Mouse (Mus musculus) G1E (cell line): ENCODE results near the gene Traf7. TPM values are rescaled to one million over a fixed set of nuclear protein-coding genes. Genes with fewer than 3 reads are reported as not detected.

Source experiments
- ATAC-seq: 2 replicates; pipeline ENCODE4 v1.8.0; 2016; ENCODE audit warnings: mild to moderate bottlenecking; ENCODE audit not compliant: insufficient number of reproducible peaks, poor library complexity, low FRiP score, severe bottlenecking; ENCODE audit errors: extremely low read depth
- DNase-seq: peaks from one replicate; pipeline ENCODE4 v3.0.0; 2012; ENCODE audit warnings: low spot score
- H3K27me3 ChIP-seq: 2 replicates; pipeline ENCODE4 v1.6.1; 2012; ENCODE audit warnings: mild to moderate bottlenecking, low read length, inconsistent platforms; ENCODE audit not compliant: insufficient read depth
- H3K36me3 ChIP-seq: replicated peaks from 2 replicates; pipeline ENCODE3; 2012; ENCODE audit warnings: mild to moderate bottlenecking, inconsistent platforms
- H3K4me1 ChIP-seq: 2 replicates; pipeline ENCODE4 v1.6.1; 2012; ENCODE audit warnings: low read depth, low read length, inconsistent platforms, mixed read lengths; ENCODE audit not compliant: insufficient read depth
- H3K4me3 ChIP-seq: 2 replicates; pipeline ENCODE4 v1.5.1; 2012; ENCODE audit warnings: low read depth, mild to moderate bottlenecking, inconsistent platforms, low read length, moderate library complexity, mixed read lengths
- H3K9me3 ChIP-seq: replicated peaks from 2 replicates; pipeline ENCODE4 v1.6.1; 2012; ENCODE audit warnings: inconsistent platforms
- CTCF ChIP-seq: IDR thresholded peaks from 2 replicates; pipeline ENCODE4 v1.5.1; 2012; ENCODE audit warnings: low read depth, low read length, inconsistent platforms, mixed read lengths
- GATA1 ChIP-seq: IDR thresholded peaks from 2 replicates; pipeline ENCODE4 v1.6.1; 2012; ENCODE audit warnings: borderline replicate concordance, low read length, inconsistent platforms, mixed read lengths
- GATA2 ChIP-seq: IDR thresholded peaks from 2 replicates; pipeline ENCODE4 v1.6.1; 2012; ENCODE audit warnings: low read depth, low read length, inconsistent platforms, borderline replicate concordance
- POLR2AphosphoS5 ChIP-seq: IDR thresholded peaks from 2 replicates; pipeline ENCODE4 v1.6.1; 2012; ENCODE audit warnings: low read depth, low read length, inconsistent platforms; ENCODE audit not compliant: insufficient replicate concordance
- TAL1 ChIP-seq: conservative IDR thresholded peaks from 2 replicates; pipeline ENCODE4 v1.6.1; 2012; ENCODE audit warnings: low read depth, low read length, inconsistent platforms, mixed read lengths
- polyA plus RNA-seq: library from polyadenylated mRNA; stranded (reverse); fragments of >175 nt; gene quantifications from 2 replicates; pipeline ENCODE4 v1.2.3, GENCODE M21; 2012
- total RNA-seq, 2 experiments: library from RNA; stranded (forward) in 1 of 2; stranded (reverse) in 1 of 2; fragments of 200-1000 nt in 1 of 2; fragments of >200 nt in 1 of 2; fragmentation: Nextera tagmentation in 1 of 2; gene quantifications; 2 replicates each; pipeline ENCODE4 v1.2.3; 2014 to 2017

Gene Traf7
- total and polyA plus RNA-seq, 3 experiments = 62.8 to 198 (median 81.7) TPM

DNA sequence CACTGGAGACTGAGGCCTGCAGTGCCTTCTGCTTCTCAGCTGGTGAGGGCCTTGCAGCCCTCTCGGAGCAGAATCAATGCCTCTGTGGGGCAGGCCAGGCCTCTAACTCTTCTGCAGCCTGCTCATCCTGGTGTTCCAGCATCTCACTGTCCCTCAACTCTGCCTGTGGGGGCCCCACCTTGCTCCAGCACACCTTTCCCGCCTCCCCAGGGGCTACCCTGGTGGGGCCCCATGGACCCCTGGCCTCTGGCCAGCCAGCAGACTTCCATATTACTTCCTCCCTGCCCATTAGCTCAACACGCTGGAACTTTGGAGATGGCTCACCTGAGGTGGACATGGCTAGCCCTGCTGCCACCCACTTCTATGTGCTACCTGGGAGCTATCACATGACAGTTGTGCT, 37.4 kb upstream of the Traf7 start:
- Histone ChIP-seq H3K27me3 (no peaks in the 10 kb centered on the region), H3K36me3 (peaks cover 76% of the 10 kb centered on the region), H3K4me3 (no peak overlapping the region), H3K9me3 (no peaks in the 10 kb centered on the region), H3K4me1 (peaks cover 14% of the 10 kb centered on the region)
- no peak for ATAC-seq
- TF ChIP-seq POLR2AphosphoS5 (no peak), GATA1 (no peak), CTCF (no peak), GATA2 (no peak), TAL1 (no peak)
- DNase-seq = no peak

DNA sequence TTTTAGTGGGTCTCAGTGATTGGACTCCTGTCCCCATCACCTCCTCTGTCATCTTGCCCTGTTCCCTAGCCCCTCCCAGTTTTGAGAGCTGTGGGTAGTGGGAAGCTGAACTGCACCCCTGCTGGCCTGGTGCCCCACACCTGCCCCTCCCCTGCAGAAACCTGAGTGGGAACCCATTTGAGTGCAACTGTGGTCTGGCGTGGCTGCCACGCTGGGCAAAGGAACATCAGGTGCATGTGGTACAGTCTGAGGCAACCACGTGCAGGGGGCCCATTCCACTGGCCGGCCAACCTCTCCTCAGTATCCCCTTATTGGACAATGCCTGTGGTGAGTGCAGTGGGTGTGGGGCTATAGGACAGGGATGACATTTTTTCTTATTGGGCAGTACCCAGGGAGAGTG, 36.7 kb upstream of the Traf7 start:
- no peak overlapping the region for H3K4me3 ChIP-seq
- DNase-seq = no peak
- no peak for ATAC-seq
- H3K36me3 ChIP-seq = peaks cover 70% of the 10 kb centered on the region
- no peaks in the 10 kb centered on the region for H3K27me3 ChIP-seq
- peaks cover 14% of the 10 kb centered on the region for H3K4me1 ChIP-seq
- no peak for TF ChIP-seq TAL1
- TF ChIP-seq CTCF = no peak
- no peak for TF ChIP-seq GATA2
- TF ChIP-seq POLR2AphosphoS5 = no peak
- TF ChIP-seq GATA1 = no peak
- no peaks in the 10 kb centered on the region for H3K9me3 ChIP-seq

DNA sequence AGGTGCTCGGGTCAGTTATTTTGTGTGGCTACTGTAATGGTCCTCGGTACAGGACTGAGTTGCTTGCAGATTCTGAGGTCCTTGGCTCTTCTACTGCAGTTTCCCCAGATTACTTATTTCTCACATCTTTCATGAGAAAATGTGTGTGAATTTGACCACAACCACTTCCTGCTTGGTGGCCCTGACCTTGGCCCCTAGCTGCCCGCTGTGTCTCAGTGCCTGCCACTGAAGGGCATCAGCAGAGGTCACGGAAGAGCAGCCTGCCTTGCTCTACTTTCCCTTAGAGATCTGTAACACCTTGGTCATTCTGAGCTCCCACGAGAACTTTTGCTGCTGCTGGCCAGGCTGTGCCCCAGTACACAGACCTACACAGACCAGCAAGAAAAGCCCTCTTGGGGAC, 35.9 kb upstream of the Traf7 start:
- no peak for TF ChIP-seq GATA1
- no peak for TF ChIP-seq GATA2
- TF ChIP-seq CTCF = no peak
- no peak for TF ChIP-seq POLR2AphosphoS5
- no peak for TF ChIP-seq TAL1
- Histone ChIP-seq H3K4me1 (peaks cover 14% of the 10 kb centered on the region), H3K36me3 (peaks cover 65% of the 10 kb centered on the region), H3K9me3 (no peaks in the 10 kb centered on the region), H3K27me3 (no peaks in the 10 kb centered on the region), H3K4me3 (no peak overlapping the region)
- ATAC-seq (no peak), DNase-seq (no peak)

DNA sequence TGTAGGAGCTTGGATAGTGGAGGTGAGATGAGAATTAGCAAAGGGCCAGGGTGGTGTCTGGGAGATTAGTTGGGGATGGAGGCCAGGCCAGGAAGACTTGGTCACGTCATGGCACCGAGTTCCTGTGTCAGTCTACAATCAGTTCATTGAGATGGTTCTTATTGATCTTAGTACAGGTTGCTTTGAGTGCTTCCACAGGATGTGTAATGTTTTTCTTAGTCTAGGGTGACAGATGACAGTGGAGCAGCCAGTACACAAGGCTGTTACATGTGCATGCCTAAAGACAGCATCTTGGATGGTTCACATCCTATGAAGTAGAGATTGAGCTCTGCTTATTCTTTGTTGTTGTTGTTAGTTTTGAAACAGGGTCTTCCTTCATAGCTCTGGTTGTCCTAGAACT, 33.9 kb upstream of the Traf7 start:
- no peak for ATAC-seq
- H3K4me1 ChIP-seq = peaks cover 7% of the 10 kb centered on the region; the same call in 1 of the 2 replicates
- no peak for DNase-seq
- no peak overlapping the region for H3K4me3 ChIP-seq
- H3K27me3 ChIP-seq = no peaks in the 10 kb centered on the region
- no peak for TF ChIP-seq GATA1
- no peak for TF ChIP-seq CTCF
- TF ChIP-seq POLR2AphosphoS5 = no peak
- no peak for TF ChIP-seq TAL1
- no peak for TF ChIP-seq GATA2
- H3K36me3 ChIP-seq = peaks cover 61% of the 10 kb centered on the region
- no peaks in the 10 kb centered on the region for H3K9me3 ChIP-seq

DNA sequence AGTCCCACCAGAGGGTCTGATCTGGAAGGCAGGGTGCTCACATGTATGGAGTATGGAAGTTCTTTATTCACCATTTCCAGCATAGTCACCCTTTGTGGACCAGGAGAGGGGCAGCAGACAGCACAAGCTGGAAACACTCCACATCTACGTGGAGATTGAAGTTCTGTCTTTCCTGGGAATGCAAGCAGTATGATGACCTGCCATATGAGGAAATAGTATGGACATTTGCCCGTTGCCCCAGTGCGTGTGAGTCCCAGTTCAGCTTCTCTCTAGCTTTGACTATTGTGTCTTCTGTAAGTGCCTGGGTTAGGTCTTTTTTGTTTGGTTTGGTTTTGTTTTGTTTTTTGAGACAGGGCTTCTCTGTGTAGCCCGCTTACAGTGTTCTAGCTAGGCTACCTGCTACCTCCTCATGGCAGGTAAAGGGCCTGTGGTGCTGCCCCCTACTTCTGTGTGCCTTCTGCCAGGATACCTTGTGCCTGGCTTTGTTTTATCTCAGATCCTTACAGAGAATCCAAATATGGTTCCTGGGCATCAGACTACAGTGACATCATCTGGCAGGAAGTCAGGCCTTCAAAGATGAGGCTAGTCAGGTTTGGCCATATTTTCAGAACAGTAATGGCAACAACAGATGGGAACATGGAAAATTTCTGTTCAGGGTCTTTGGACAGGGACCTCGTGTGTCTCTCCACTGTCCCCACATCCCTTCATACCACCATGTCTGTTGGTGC, 32.7 kb upstream of the Traf7 start:
- Histone ChIP-seq H3K4me1 (peaks cover 5% of the 10 kb centered on the region; the same call in 1 of the 2 replicates), H3K4me3 (no peak overlapping the region), H3K36me3 (peaks cover 50% of the 10 kb centered on the region), H3K9me3 (no peaks in the 10 kb centered on the region), H3K27me3 (no peaks in the 10 kb centered on the region)
- no peak for TF ChIP-seq GATA1
- TF ChIP-seq TAL1 = no peak
- no peak for TF ChIP-seq POLR2AphosphoS5
- no peak for DNase-seq
- no peak for ATAC-seq

DNA sequence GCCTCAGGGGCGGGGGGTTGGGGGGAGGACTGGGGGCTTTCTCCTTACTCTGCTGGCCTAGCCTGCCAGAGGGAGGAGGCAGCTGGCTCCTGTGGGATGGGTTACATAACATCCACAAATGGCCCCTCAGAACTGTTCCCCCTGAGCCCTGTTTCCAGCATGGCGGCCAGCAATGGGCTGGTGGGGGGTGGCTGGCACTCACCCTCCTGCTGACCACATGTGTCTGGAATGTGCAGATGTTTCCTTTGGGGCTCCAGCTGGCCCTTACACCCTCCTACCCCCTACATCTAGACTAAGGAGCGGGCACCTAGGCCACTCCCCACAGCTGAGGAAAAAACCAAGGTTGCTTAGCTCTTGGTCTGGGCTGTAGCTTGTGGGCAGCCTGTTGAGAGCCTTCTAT, 31.4 kb upstream of the Traf7 start:
- H3K4me1 ChIP-seq = peaks cover 4% of the 10 kb centered on the region; the same call in 1 of the 2 replicates
- H3K27me3 ChIP-seq = no peaks in the 10 kb centered on the region
- DNase-seq = no peak
- TF ChIP-seq CTCF (no peak), GATA2 (no peak), POLR2AphosphoS5 (no peak), GATA1 (no peak), TAL1 (no peak)
- peaks cover 44% of the 10 kb centered on the region for H3K36me3 ChIP-seq
- no peaks in the 10 kb centered on the region for H3K9me3 ChIP-seq
- no peak for ATAC-seq
- no peak overlapping the region for H3K4me3 ChIP-seq
